Mouse (Mus musculus) monocyte, adult 5-6 weeks (primary cell): Measurements from ENCODE around the gene Atp11a. TPM values are rescaled to one million over a fixed set of nuclear protein-coding genes. Genes with fewer than 3 reads are reported as not detected.

Experiments used
- ATAC-seq: fragments of 153-309, 156-312 bp; replicated peaks from 2 replicates; pipeline ENCODE4 v1.8.0; 2017; ENCODE audit warnings: mild to moderate bottlenecking; ENCODE audit not compliant: low TSS enrichment, insufficient number of reproducible peaks, severe bottlenecking, poor library complexity, low FRiP score
- total RNA-seq: library from RNA; stranded (forward); fragments of 200-1000, 200-491, 200-594 nt; gene quantifications from 3 replicates; pipeline ENCODE4 v1.2.3, GENCODE M21; 2017

Gene Atp11a
- total RNA-seq, 1 experiment from 2014 or later = 18.2 TPM

GRCm38 (mm10) chr8:12846447-12846846, 89.6 kb downstream of the Atp11a start:
- ATAC-seq = no peak

GRCm38 (mm10) chr8:12851241-12851640, 94.4 kb downstream of the Atp11a start:
- no peak for ATAC-seq

GRCm38 (mm10) chr8:12856038-12856437, 99.2 kb downstream of the Atp11a start:
- ATAC-seq = no peak

GRCm38 (mm10) chr8:12863061-12863460, 106.2 kb downstream of the Atp11a start:
- ATAC-seq = no peak

GRCm38 (mm10) chr8:12863608-12864007, 106.8 kb downstream of the Atp11a start:
- no peak for ATAC-seq

GRCm38 (mm10) chr8:12865790-12866189, 109.0 kb downstream of the Atp11a start:
- no peak for ATAC-seq

GRCm38 (mm10) chr8:12869661-12870060, 112.8 kb downstream of the Atp11a start:
- no peak for ATAC-seq

GRCm38 (mm10) chr8:12870656-12871055, 113.8 kb downstream of the Atp11a start:
- no peak for ATAC-seq

GRCm38 (mm10) chr8:12871461-12871860, 114.6 kb downstream of the Atp11a start:
- no peak for ATAC-seq

- ATAC-seq = no peak
These were observed 116.2 kb downstream of the Atp11a start for GRCm38 (mm10) chr8:12872983-12873356.

- ATAC-seq = 0 out of 2 replicates have a peak, but pooled peaks have one; percentile 34
These were observed 116.7 kb downstream of the Atp11a start, which contains the start of gene Mcf2l for GRCm38 (mm10) chr8:12873357-12874046. Gene Mcf2l (plus strand): TSS chr8:12873806.

GRCm38 (mm10) chr8:12874194-12874791, 117.5 kb downstream of the Atp11a start:
- ATAC-seq = no peak

GRCm38 (mm10) chr8:12874971-12875370, 118.2 kb downstream of the Atp11a start:
- ATAC-seq = no peak

GRCm38 (mm10) chr8:12877126-12877525, 120.3 kb downstream of the Atp11a start:
- no peak for ATAC-seq

GRCm38 (mm10) chr8:12880163-12880562, 123.3 kb downstream of the Atp11a start:
- no peak for ATAC-seq

GRCm38 (mm10) chr8:12883051-12884004, 126.5 kb downstream of the Atp11a start:
- no peak for ATAC-seq

- no peak for ATAC-seq
These were observed 131.1 kb downstream of the Atp11a start for GRCm38 (mm10) chr8:12887772-12888435.

- no peak for ATAC-seq
These were observed 132.3 kb downstream of the Atp11a start for GRCm38 (mm10) chr8:12889046-12889598.
